Mouse (Mus musculus): Measurements from ENCODE around the gene Tbkbp1. TPM values are rescaled to one million over a fixed set of nuclear protein-coding genes. Genes with fewer than 3 reads are reported as not detected.

Gene Tbkbp1
- total and polyA plus RNA-seq, 3 experiments, result 9.7 to 33.8 (median 13.1) TPM

DNA sequence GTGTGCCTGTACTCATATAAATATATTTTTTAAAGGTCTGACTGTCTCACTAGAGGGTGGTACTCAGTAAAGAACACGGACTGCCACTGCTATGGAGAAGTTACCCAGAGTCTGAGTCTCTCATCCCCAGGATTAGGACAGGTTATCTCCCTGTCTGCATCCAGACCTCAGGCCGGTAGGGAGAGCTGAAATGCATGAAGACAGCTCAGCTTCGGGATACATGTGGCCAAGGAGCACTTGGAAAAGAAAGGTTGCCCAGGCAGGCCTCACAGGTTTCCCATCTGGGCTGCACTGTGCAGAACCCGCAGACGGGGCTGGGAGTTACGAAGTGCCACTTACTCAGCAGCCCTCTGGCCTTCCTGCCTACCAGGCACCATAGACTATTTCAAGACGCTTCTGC lies 5.7 kb upstream of the Tbkbp1 start:
- DNase-seq, result no peak

DNA sequence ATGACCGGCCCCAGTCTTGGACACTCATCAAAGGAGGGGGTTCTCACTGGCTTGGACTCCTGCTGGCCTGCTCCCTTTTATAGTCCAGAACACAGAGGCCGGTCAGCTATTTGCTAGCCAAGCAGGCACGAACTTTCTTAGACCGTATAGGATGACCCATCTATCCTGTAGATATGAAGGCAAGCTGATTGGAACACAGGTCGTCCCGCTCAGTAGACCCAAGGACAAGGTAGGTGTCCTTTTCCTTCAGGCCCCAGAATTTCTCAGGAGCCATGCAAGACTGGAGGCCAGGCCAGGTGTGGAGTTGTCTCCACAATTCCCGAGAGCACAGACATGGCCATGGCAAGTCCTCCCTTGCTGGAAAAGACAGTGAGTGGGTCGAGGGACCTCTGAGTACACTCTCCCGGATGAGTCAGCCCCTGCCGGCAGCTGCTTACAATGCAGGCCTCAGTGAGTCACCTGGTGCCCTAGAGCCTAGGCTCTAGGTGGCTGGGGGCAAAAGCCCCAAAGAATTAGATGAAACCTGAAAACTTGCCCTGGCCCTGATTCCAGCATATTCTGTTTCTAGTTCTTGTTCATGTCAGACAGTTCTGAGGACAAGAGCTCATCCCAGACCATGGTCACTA lies 1.5 kb upstream of the Tbkbp1 start:
- peak; percentile 79 for DNase-seq

GRCm38 (mm10) chr11:97152023-97152426 lies 730 bp upstream of the Tbkbp1 start:
- DNase-seq, result peak; percentile 75

GRCm38 (mm10) chr11:97150411-97151330 lies 624 bp downstream of the Tbkbp1 start:
- DNase-seq, result peak; percentile 50

GRCm38 (mm10) chr11:97149995-97150410 lies 1.3 kb downstream of the Tbkbp1 start:
- DNase-seq, result peak; percentile 83

- no peak for DNase-seq
Measured at GRCm38 (mm10) chr11:97149026-97149425, 2.3 kb downstream of the Tbkbp1 start.

DNA sequence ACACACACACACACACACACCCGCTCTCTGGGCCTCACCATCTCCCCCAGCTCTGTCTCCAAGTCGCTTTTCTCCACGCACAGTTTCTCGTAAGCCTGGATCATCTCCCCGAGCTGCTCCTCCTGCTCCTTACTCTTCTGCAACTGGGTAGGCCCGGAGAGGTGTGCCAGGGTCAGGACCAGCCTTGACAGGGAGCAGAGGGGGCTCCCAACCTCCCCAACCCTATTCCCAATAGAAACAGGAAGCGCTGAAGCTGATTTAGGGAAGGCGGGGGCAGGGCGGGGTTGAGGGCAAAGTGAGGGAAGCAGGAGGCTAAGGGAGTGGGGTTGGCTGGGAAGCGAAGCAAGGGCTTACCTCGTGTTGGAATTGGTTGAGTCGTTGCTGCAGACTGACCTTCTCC lies 2.7 kb downstream of the Tbkbp1 start:
- DNase-seq, result no peak

- no peak for DNase-seq
Measured at GRCm38 (mm10) chr11:97147333-97147732, 4.0 kb downstream of the Tbkbp1 start.

- DNase-seq, result peak; percentile 77
Measured at GRCm38 (mm10) chr11:97146724-97147123, 4.6 kb downstream of the Tbkbp1 start.

- DNase-seq, result no peak
Measured at GRCm38 (mm10) chr11:97145951-97146350, 5.3 kb downstream of the Tbkbp1 start.

DNA sequence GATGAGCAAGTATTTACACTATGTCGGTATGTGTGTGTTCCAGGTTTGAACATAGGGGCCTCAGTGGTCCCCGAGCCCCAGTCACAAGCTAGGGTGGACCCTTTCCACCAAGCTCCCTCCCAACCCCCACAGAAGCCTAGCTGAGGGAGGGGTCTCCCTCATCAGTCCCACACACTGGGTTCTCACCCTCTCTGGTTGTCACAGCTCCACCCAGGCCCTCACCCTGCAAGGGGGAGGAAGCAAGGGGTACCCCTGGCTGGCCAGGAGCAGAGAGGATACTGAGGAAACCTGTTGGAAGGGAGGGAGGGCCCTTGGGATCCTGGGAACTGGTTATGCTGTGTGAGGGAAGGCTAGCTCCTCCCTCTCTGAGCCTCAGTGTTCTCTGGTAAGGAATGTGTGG lies 6.0 kb downstream of the Tbkbp1 start:
- DNase-seq, result no peak

DNA sequence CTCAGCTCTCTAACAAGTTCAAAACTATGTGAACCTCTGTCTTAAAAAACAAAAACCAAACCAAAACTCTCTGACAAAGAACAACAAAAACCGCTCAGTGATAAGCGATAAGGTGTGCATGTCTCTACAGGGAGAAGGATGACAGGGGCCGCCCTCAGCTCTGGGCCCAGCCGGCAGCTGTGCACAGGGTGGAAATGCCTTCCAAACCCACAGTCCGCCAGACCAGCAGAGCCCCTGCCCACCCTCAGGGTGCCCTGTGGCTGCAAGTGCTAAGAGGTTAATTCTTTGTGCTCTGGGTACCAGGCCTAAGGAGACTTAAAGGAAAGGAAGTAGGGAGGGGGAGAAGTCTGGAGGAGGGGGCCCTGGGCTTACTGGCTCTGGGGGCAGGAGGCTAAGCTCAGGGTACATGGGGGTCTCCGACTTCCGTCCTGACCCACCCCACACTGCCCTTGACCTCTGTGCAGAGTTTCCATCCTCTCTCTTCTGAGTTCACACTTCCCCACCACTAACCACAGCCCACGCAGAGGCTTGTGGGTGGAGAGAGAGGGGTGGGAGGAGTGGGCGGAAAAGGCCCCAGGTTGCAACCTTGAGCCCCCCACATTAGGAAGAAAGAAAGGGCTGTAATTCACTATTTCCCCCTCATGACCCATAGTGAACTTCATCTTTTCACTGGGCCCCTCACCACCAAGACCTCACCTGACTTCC lies 7.9 kb downstream of the Tbkbp1 start:
- DNase-seq, result no peak

DNA sequence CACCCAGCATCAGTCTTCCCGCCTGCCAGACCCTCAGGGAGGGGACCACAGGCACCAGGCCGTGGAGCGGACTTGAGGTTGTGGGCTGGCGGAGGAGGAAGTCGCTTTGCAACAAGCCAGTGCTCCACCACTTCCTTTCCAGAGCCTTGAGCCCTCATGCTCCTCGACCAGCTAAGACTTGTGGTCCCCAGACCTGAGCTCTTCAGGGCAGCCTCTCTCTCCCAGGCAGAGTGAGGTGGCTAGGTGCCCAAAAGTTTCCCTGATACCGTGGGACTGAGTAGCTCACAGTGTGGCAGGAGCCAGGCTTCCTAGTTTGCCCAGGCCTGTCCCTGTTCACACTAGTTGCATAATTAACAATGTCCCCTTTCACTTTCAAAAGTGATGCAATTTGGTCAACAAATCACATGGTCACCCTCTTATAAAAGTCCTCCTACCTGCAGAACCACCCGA lies 9.1 kb downstream of the Tbkbp1 start:
- DNase-seq, result peak; percentile 17

DNA sequence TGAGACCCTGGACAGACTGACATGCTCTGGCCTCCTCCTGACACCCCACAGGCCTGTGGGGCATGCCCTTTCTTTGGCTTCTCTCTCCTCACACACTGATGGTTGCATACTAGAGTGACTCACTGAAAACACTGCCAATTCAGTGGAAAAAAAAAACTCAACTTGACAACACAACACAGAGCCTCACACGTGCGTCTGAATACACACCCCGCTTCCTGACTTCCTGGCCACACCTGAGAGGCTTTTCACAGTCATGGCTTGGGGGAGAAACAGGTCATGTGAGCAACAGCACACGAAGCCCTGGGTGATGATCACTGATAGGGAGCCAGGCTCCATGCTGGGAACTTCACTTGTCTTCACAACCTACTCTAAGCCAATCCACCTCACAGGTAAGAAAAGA lies 10.5 kb downstream of the Tbkbp1 start:
- no peak for DNase-seq

- no peak for DNase-seq
Measured at GRCm38 (mm10) chr11:97139256-97139655, 12.0 kb downstream of the Tbkbp1 start.

DNA sequence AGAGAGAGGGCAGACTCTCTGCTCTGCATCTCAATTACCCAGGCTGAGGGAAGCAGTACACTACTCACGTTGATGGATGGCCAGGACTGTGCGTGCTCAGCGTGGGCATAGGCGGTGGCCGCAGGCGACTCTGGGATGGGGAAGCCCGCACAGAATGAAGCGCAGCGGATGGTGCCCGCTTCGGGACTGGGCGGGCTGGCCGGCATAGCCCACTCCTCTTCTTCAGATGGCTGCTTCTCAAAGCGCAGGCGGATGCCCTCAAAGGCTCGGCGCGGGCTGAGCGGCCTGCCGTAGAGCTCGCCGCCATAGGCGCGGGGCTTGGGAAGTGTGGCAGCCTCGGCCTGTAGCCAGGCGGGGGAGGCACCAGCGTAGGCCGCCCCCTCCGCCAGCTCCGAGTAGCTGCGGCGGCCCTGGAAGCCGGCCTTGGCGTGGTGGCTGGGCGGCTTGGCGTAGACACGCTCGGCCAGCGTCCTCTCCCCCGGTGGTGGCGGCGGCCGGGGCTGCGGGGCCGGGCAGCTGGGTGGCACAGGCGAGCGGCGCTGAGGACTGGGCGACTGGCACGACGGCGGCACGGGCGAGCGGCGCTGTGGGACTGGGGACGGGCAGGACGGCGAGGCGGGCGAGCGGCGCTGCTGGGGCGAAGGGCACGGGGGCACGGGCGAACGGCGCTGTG lies 12.6 kb downstream of the Tbkbp1 start:
- DNase-seq, result peak; percentile 73

DNA sequence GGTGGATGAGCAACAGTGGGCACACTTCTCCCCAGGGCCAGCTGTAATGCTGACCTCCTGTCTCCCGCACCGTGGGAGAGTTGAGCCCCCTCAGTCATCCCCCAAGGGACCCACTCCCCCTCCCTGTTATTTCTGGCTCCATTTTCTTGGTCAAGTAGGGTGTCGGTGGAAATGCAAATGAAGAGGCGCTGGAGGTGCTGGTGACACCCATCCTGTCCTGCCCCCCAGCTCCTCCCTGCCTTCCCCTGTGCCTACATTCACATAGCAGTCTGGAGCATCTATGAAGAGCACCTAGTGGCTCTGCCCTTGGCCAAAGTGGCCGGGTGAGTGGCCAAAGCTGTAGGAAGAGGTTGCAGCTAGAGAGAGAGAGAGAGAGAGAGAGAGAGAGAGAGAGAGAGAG lies 18.0 kb downstream of the Tbkbp1 start:
- no peak for DNase-seq

DNA sequence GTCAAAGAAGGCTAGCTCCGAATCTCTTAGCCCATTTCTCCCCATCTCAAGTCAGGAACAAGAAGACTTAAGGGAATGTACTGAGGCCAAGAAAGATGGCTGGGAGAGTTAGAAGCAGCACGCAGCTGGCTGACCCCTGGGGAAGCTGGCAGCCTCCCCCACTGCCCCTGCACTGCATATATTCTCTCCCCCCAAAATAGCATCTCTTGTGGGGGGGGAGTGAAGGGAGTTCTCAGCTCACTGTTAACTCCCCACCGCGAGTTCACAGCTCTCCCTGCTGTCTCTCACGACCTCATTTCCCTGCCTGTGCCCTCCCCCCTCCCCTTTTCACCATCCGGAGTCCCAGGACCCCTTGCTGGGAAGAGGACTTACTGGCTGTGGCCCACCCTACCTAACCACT lies 19.1 kb downstream of the Tbkbp1 start:
- DNase-seq, result no peak

DNA sequence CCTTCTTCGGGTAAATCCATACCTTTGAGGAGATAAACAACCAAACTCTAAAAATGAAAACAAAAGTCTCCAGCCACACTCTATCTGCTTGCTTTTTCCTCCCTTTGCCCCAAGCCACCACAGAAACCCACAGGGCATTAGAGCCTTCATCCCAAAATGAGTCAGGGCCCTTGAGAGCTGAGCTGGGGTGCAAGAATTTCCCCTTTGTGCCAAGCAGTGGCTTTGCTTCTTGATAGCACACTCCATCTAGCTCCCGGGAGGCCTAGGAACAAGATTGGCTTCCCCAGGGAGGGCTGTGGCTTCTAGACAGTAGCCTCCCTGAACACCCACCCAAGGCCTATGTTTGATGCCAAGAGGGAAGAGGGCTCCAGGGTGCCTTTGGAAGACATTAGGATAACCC lies 19.6 kb downstream of the Tbkbp1 start:
- DNase-seq, result no peak

DNA sequence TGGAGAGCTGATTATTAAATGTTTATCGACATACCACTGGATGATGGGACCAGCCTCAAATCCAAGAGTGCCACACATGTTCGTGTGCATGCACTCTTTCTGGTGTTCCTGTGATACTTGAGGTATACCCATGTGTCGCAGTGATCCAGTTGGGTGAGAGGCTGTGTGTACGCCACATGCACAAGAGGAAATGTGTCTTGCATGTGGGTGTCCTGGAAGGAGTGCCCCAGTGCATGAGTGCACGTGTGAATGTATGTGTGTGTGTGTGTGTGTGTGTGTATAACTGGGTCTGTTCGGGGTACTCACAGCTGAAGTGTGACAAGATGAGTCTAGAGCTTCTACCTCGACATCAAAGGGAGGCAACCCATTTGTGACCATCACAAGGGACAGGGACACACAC lies 21.0 kb downstream of the Tbkbp1 start:
- no peak for DNase-seq

DNA sequence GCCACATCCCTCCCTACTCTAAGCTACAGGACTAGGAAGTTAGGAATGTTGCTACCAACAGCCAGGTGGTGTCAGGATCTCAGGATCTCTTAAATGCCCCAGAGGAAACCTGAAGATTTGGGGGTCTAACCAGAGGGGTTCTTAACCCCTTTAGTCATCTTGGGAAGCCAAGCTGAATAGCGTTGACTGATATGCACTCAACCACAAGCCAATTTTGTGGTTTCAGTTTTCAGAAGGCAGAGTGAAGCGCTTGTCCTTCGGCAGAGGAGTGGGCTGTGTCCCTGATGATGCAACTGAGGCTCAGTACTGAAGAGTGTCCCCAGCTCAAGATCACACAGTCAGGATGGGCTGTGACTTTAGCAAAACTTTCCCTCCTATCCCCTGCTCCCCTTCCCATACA lies 22.3 kb downstream of the Tbkbp1 start:
- DNase-seq, result no peak

Measured in adrenal gland, adult 2 months (tissue).